Mouse (Mus musculus) adrenal gland (tissue): ENCODE measurements around the gene Il2ra.

Experiments
- intact Hi-C: fragments of 180-260 bp; cut with DNase I; formaldehyde crosslinking; loops from one replicate; pipeline ENCODE4 v1.15.1; 2025

Gene Il2ra

DNA sequence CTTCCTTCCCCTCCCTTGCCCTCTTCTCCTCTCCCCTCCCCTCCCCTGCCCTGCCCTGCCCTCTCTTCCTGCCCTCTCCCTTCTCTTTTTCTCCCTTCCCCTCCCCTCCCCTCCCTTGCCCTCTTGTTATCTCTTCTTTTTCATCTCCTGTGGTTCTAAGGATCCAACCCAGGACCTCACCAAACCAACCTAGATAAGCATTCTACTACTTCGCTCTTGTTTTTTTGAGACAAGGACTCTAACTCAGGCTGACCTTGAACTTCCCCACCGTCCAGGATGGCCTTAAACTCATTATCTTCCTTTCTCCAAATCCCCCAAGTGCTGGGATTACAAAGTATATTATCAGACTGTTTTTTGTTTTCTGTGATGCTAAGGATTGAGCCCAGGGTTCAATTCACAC, 10.2 kb downstream of the Il2ra start:
- intact Hi-C loops: no loop called here

DNA sequence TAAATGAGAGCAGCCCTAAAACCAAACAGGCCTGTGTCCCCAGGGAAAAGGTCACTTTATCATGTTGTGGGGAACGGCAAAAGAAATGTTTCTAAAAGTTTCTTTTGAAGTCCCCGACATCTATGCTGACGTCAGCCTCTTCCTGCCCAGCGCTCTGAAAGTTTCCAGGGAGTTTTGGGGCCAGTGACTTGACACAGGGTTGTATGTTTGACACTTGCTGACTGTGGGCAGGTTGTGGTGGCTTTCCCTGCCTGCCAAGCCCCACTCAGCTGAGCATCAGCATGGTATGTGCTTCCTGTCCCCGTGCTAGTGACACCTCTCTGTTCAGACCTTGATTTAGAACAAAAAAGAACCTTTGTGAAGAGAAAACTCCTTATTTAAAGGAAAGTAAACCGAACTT, 10.7 kb downstream of the Il2ra start:
- intact Hi-C loops: no loop called here

GRCm38 (mm10) chr2:11653780-11654179, 11.2 kb downstream of the Il2ra start:
- intact Hi-C loops: no loop called here

GRCm38 (mm10) chr2:11654990-11655931, 12.7 kb downstream of the Il2ra start:
- intact Hi-C loops: no loop called here

- intact Hi-C loops: no loop called here
Measured at GRCm38 (mm10) chr2:11657581-11657980, 15.0 kb downstream of the Il2ra start.

DNA sequence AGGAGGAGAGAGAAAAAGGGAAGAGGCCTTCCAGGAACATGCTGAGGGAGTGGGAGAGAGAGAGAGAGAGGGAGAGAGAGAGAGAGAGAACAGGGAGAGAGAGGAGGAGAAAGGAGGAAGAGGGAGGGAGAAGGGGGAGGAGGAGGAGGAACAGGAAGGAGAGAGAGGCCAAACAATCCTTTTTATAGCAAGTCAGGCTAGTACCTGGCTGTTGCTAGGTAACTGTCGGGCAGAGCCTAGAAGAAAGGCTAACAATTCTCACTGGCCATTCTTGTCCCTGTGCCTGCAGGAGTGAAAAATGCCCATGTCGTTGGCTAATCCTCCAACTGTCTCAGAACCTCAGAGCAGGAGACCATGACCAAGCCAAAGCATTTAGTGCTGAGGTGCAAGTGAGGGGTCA, 16.7 kb downstream of the Il2ra start:
- intact Hi-C loops: no loop called here

GRCm38 (mm10) chr2:11662143-11662906, 19.7 kb downstream of the Il2ra start:
- intact Hi-C loops: no loop called here

- intact Hi-C loops: no loop called here
Measured at GRCm38 (mm10) chr2:11662907-11663230, 20.3 kb downstream of the Il2ra start.

DNA sequence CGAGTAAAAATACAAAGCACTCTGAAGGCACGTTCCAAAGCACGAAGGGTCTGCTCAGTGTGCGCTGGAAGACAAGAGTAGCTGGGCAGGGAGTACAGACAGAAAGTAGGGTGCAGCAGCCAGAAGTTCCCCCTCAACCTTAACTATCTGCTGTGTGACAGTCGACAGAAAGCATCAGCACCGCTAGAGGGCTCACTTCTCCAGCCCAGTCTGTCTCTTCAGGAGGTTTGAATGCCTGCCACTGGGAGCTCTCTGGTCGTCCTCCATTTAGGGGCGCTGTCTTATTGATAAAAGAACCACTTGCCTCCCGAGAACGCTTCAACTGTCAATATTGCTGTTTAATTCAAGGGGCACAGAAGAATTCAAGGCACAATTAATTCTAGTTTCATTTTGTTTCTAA, 21.4 kb downstream of the Il2ra start:
- intact Hi-C loops: no loop called here

- intact Hi-C loops: no loop called here
Measured at GRCm38 (mm10) chr2:11664367-11664766, 21.8 kb downstream of the Il2ra start.

DNA sequence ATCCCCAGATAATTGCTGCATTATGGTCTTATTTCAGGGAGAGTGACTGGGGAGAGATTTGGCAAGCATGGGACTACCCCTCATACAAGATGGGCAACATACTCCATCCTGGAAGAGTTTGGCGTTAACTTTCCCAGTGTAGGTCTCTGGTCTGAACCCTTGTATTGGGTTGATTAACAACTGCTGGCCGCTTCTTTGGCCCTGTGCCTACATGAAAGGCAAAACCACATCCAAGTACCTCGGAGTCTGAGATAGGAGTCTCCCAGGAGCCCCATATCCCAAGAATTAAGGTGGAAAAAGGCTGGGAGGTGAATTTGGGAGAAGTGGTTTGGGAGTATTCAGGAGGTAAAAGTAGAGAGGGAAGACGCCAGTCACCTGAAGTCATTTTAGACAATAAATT, 22.2 kb downstream of the Il2ra start:
- intact Hi-C loops: no loop called here

GRCm38 (mm10) chr2:11665326-11665725, 22.7 kb downstream of the Il2ra start:
- intact Hi-C loops: no loop called here

DNA sequence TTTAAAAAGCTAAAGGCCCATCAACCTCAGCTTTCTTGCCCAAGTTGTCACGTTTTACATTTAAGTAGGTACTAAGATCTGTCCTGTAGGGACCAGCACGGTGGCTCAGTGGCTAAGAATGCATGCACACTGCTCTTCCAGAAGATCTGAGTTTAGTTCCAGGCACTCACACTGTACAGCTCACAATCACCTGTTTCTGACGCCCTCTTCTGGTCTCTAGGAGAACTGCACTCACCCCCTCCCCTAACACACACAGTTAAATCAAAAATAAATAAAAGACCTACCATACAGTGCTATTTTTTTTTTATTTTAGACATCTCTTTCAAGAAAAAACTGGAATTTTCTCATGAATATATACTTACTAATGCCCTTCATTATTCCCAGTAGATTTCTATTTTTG, 29.5 kb downstream of the Il2ra start:
- intact Hi-C loops: no loop called here

DNA sequence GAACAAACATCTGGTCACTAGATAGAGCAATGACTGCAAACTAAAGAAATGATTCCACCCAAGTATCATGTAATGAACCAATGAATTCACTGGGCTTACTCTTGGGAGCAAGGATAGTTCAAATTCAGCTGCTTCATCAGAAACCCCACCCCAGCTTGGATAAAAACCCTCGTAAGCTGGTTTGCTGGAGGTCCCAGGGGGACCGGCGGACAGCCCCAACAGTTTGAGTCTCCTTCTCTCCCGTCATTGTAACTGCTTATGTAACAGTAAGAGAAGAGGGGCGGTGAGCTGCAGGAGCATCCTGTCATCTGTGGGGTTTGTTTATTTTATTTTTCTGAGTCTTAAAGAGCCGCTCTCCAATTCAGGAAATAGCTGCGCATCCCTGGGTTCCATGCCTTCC, 37.0 kb downstream of the Il2ra start:
- intact Hi-C loops: loop anchor here (10.0 kb wide), 1 partner anchor 355 kb away; no protein-coding TSS in a partner anchor

DNA sequence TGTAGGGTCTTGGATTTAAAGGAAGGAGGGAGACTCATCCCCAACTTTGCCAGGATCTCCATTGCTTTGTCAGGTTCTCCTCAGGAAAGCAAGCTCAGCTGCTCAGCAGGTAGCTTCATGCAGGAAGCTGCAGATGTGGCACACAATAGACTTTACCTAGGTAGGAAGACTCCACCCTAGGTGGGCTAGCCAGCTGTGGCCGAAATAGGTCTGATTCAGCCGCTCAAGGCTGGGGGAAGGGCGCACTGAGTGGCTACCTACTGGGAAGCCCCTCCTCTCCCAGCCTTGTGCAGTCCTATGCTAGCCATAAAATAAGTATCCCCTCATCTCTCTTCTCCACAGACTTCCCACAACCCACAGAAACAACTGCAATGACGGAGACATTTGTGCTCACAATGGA, 40.1 kb downstream of the Il2ra start:
- intact Hi-C loops: loop anchor here (10.0 kb wide), 1 partner anchor 358 kb away; no protein-coding TSS in a partner anchor

DNA sequence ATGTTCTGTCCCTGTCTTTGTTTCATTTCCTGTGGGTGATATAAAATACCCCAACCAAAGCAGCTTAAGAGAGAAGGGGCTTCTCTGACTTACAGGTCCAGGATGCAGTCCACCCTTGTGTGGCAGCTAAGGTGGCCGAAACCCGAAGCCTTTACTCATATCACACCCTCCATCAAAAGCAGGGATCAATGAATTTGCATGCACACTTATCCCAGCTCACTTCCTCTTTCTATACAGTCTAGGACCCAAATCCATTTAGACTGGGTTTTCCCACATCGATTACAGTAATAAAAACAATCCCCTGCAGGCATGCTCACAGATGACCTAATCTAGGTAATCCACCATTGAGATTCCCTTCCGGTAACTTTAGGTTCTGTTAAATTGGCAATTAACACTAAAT, 43.9 kb downstream of the Il2ra start:
- intact Hi-C loops: loop anchor here (10.0 kb wide), 1 partner anchor 362 kb away; no protein-coding TSS in a partner anchor

DNA sequence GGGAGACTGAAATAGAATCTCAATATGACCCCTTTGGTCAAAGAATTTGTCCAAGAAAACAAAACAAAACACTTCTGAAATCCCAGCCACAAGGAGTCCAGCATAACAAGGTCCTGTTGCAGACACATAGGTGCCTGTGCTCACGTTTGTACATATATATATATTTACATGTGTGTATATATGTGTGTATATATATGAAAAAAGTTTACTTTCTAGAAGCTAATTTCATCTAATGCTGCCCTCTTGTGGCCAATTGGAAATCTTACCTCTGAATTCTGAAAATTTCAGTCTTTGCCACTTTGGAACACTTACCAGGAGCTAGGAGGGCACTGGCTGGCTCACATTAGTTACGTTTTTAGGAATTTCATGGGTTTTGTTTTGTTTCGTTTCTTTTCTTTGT, 44.8 kb downstream of the Il2ra start:
- intact Hi-C loops: loop anchor here (10.0 kb wide), 1 partner anchor 363 kb away; no protein-coding TSS in a partner anchor

DNA sequence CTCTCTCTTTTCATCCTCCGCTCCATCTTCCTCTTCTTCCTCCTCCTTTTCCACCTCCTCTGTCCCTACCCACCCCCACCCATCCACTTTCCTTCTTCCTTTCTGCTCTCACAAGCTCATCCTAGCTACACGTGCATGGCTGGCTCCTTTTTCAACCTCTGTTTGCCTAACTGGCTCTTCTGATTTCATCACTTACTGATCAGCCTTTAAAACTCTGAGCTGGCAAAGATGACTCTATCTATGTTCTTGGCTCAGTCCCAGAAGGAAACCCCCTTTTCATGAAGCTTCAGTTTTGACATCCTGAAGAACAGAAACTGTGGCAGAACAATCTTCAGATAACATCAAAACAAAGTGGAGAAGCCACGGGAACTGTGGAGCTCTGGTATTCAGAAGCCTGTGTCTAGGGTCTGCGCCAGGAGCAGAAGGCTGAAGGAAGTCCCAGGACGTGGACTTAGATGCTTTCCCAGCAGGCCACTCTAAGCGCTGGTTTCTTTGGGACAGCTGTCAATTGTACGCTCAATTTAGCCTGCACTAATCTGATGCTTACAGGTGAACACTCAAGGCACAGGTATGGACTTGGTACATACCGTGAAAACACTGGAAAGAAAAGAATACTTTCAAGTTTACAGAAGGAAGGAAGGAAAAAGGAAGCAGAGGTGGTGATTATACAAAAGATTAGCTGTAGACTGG, 47.7 kb downstream of the Il2ra start:
- intact Hi-C loops: no loop called here

DNA sequence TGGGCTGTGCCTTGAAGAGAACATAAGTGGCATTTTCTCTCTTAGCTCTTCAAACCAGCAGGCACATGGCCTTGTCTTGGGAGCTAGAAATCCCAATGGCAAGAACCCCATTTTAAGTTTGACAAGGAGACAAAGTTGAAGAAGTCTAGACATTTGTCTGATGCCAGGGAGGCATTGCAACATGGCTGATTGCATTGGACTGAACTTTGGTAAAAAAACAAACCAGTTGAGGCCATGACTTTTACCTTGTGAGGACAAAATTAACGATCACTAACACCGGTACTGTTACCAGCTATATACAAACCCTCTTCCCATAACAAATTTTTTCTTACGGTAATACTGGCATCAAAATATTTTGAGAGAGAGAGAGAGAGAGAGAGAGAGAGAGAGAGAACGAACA, 50.7 kb downstream of the Il2ra start:
- intact Hi-C loops: no loop called here

GRCm38 (mm10) chr2:11694104-11694503, 51.5 kb downstream of the Il2ra start:
- intact Hi-C loops: no loop called here

- intact Hi-C loops: no loop called here
Measured at GRCm38 (mm10) chr2:11695867-11696266, 53.3 kb downstream of the Il2ra start.

- intact Hi-C loops: no loop called here
Measured at GRCm38 (mm10) chr2:11698994-11699393, 56.4 kb downstream of the Il2ra start.
